Mouse (Mus musculus): ENCODE data around the gene C530008M17Rik. TPM values are rescaled to one million over a fixed set of nuclear protein-coding genes. Genes with fewer than 3 reads are reported as not detected.
A peak's percentile ranks its signal among the peaks of the same experiment; 100 is the strongest.

The C530008M17Rik gene
- polyA plus RNA-seq, 1 experiment from 2014 or later, result 11.1 TPM

GRCm38 (mm10) chr5:76675369-76675768 lies 19.1 kb downstream of the C530008M17Rik start:
- no peak overlapping the region for H3K4me3 ChIP-seq (ENCODE audit: low read length)
- H3K9ac ChIP-seq (ENCODE audit: low read depth, low read length), result no peak overlapping the region
- ATAC-seq, result no peak
- 71% methylated on average over 4 of the region's 4 CpGs for WGBS
- no peak overlapping the region for H3K4me2 ChIP-seq (ENCODE audit: low read depth, low read length)
- no peaks in the 10 kb centered on the region for H3K27me3 ChIP-seq (replicated peaks; ENCODE audit: control insufficient read depth, insufficient read depth, low read length)
- no peak overlapping the region for H3K27ac ChIP-seq (ENCODE audit: low read length)
- H3K4me1 ChIP-seq (ENCODE audit: control insufficient read depth, insufficient read depth, low read length), result no peaks in the 10 kb centered on the region
- no peaks in the 10 kb centered on the region for H3K9me3 ChIP-seq (ENCODE audit: control insufficient read depth, low read length)
- no peaks in the 10 kb centered on the region for H3K36me3 ChIP-seq (ENCODE audit: control insufficient read depth, insufficient read depth, low read length)

GRCm38 (mm10) chr5:76680959-76681358 lies 24.6 kb downstream of the C530008M17Rik start:
- H3K36me3 ChIP-seq (ENCODE audit: control insufficient read depth, insufficient read depth, low read length), result no peaks in the 10 kb centered on the region
- 0 out of 2 replicates have a peak, but pooled peaks cover 2% of the 10 kb centered on the region for H3K4me1 ChIP-seq (ENCODE audit: control insufficient read depth, insufficient read depth, low read length)
- H3K27ac ChIP-seq (ENCODE audit: low read length), result no peak overlapping the region
- no peaks in the 10 kb centered on the region for H3K27me3 ChIP-seq (replicated peaks; ENCODE audit: control insufficient read depth, insufficient read depth, low read length)
- H3K4me2 ChIP-seq (ENCODE audit: low read depth, low read length), result no peak overlapping the region
- 70% methylated on average over 2 of the region's 3 CpGs for WGBS
- ATAC-seq, result no peak
- H3K4me3 ChIP-seq (ENCODE audit: low read length), result no peak overlapping the region
- H3K9ac ChIP-seq (ENCODE audit: low read depth, low read length), result no peak overlapping the region
- H3K9me3 ChIP-seq (ENCODE audit: control insufficient read depth, low read length), result no peaks in the 10 kb centered on the region

DNA sequence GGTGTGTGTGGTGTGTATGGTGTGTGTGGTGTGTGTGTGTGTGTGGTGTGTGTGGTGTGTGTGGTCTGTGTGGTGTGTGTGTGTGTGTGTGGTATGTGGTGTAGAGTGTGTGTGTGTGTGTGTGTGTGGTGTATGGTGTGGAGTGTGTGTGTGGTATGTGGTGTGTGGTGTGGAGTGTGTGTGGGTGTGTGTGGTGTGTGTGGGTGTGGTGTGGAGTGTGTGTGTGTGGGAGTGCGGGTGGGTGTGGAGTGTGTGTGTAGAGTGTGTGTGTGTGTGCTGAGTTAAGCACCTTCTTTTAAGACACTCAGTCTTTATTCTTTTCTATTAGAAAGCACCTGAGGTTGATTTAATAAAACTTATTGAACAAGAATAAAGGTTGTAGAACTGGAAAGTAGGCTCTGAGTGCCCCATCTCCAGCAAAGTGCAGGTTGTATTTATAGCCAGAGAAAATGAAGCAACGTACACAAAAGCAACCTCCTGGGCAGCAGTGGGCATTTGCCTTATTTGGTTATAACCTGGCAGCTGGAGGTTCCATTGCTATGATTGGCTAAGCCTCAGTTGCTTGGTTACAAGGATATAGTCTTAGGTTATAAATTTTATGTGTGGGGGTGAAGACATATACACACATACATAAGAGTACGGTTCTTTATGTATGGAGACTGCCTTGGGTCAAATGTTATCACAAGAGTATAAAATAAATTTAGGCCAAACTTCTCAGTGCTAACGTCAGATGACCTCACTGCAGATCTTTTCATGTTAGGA lies 25.8 kb downstream of the C530008M17Rik start:
- Histone ChIP-seq H3K36me3 (ENCODE audit: control insufficient read depth, insufficient read depth, low read length) (no peaks in the 10 kb centered on the region), H3K4me1 (ENCODE audit: control insufficient read depth, insufficient read depth, low read length) (0 out of 2 replicates have a peak, but pooled peaks cover 7% of the 10 kb centered on the region), H3K9ac (ENCODE audit: low read depth, low read length) (no peak overlapping the region), H3K9me3 (ENCODE audit: control insufficient read depth, low read length) (no peaks in the 10 kb centered on the region), H3K4me3 (ENCODE audit: low read length) (no peak overlapping the region), H3K27me3 (replicated peaks; ENCODE audit: control insufficient read depth, insufficient read depth, low read length) (no peaks in the 10 kb centered on the region), H3K4me2 (ENCODE audit: low read depth, low read length) (no peak overlapping the region), H3K27ac (ENCODE audit: low read length) (no peak overlapping the region)
- ATAC-seq, result no peak
- 45% methylated on average over 4 of the region's 4 CpGs for whole genome bisulfite sequencing

DNA sequence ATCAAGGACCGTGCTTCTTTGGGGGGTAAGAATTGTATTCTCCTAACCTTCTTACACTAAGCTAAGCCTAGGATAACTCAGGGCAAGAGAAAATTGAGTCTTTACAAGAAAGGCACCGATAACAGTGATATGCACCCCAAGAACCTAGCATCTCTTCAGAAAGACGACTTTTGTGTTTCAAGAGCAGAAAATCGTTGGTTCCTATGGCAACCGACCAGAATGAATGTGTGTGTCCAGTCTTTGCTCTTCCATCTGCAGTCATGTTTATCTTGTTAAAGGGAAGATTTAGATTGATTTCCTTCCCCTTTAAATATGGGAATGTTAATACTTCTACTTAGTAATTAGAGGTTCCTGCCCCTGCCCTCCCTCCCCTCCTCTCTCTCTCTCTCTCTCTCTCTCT lies 27.1 kb downstream of the C530008M17Rik start:
- H3K36me3 ChIP-seq (ENCODE audit: control insufficient read depth, insufficient read depth, low read length), result no peaks in the 10 kb centered on the region
- no peaks in the 10 kb centered on the region for H3K9me3 ChIP-seq (ENCODE audit: control insufficient read depth, low read length)
- no peak overlapping the region for H3K9ac ChIP-seq (ENCODE audit: low read depth, low read length)
- H3K4me1 ChIP-seq (ENCODE audit: control insufficient read depth, insufficient read depth, low read length), result 0 out of 2 replicates have a peak, but pooled peaks cover 7% of the 10 kb centered on the region
- H3K27me3 ChIP-seq (replicated peaks; ENCODE audit: control insufficient read depth, insufficient read depth, low read length), result no peaks in the 10 kb centered on the region
- no peak overlapping the region for H3K4me3 ChIP-seq (ENCODE audit: low read length)
- H3K4me2 ChIP-seq (ENCODE audit: low read depth, low read length), result no peak overlapping the region
- no peak overlapping the region for H3K27ac ChIP-seq (ENCODE audit: low read length)
- WGBS, result 55% methylated on average over 5 of the region's 5 CpGs
- no peak for ATAC-seq

GRCm38 (mm10) chr5:76684658-76685605 lies 28.6 kb downstream of the C530008M17Rik start:
- peak; percentile 65 for ATAC-seq
- no peaks in the 10 kb centered on the region for H3K36me3 ChIP-seq (ENCODE audit: control insufficient read depth, insufficient read depth, low read length)
- WGBS, result 71% methylated on average over 15 of the region's 15 CpGs

DNA sequence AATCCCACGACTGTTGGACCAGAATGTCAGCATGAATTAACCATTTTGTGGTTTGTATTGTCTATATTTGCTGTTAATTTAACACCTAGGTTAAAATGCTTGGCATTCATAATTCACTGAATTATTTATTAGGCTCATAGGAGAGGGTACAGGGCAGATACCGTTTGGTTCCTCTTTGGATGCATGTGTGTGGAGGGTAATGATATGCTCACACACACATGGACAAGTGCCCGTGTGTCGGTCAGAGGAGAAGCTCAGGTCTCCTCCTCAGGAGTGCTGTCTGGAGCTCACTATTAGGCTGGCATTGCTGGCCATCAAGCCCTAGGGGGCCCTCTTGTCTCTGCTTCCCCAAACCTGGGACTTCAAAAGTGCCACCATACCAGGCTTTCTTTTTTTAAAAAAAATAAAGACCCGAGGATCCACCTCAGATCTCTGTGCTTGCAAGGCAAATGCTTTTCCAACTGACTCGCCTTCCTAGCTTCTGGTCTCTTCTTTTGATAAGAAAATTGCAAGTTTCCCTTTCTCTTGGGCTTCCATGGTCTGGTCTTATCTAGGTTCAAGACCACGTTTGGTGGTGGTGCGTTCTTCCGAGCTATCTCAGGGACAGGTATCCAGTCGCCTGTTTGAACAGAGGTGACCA lies 31.8 kb downstream of the C530008M17Rik start:
- WGBS, result 90% methylated on average over 10 of the region's 10 CpGs
- no peak overlapping the region for H3K4me3 ChIP-seq (ENCODE audit: low read length)
- no peak overlapping the region for H3K27ac ChIP-seq (ENCODE audit: low read length)
- H3K36me3 ChIP-seq (ENCODE audit: control insufficient read depth, insufficient read depth, low read length), result no peaks in the 10 kb centered on the region
- 0 out of 2 replicates have a peak, but pooled peaks cover 7% of the 10 kb centered on the region for H3K4me1 ChIP-seq (ENCODE audit: control insufficient read depth, insufficient read depth, low read length)
- no peaks in the 10 kb centered on the region for H3K27me3 ChIP-seq (replicated peaks; ENCODE audit: control insufficient read depth, insufficient read depth, low read length)
- no peak overlapping the region for H3K9ac ChIP-seq (ENCODE audit: low read depth, low read length)
- no peak for ATAC-seq
- H3K4me2 ChIP-seq (ENCODE audit: low read depth, low read length), result no peak overlapping the region
- no peaks in the 10 kb centered on the region for H3K9me3 ChIP-seq (ENCODE audit: control insufficient read depth, low read length)

More at GRCm38 (mm10) chr5:76684658-76685605, 28.6 kb downstream of the C530008M17Rik start:
- peak overlapping the region; percentile 26; the same call in 1 of the 2 replicates for H3K27ac ChIP-seq (ENCODE audit: low read length)
- H3K9ac ChIP-seq (ENCODE audit: low read depth, low read length), result no peak overlapping the region
- 0 out of 2 replicates have a peak, but pooled peaks cover 7% of the 10 kb centered on the region for H3K4me1 ChIP-seq (ENCODE audit: control insufficient read depth, insufficient read depth, low read length)
- H3K4me2 ChIP-seq (ENCODE audit: low read depth, low read length), result no peak overlapping the region
- no peaks in the 10 kb centered on the region for H3K9me3 ChIP-seq (ENCODE audit: control insufficient read depth, low read length)
- H3K27me3 ChIP-seq (replicated peaks; ENCODE audit: control insufficient read depth, insufficient read depth, low read length), result no peaks in the 10 kb centered on the region
- H3K4me3 ChIP-seq (ENCODE audit: low read length), result no peak overlapping the region

- Histone ChIP-seq H3K4me2 (ENCODE audit: low read depth, low read length) (no peak overlapping the region), H3K4me1 (ENCODE audit: control insufficient read depth, insufficient read depth, low read length) (0 out of 2 replicates have a peak, but pooled peaks cover 7% of the 10 kb centered on the region), H3K9me3 (ENCODE audit: control insufficient read depth, low read length) (no peaks in the 10 kb centered on the region), H3K4me3 (ENCODE audit: low read length) (no peak overlapping the region), H3K27me3 (replicated peaks; ENCODE audit: control insufficient read depth, insufficient read depth, low read length) (no peaks in the 10 kb centered on the region), H3K27ac (ENCODE audit: low read length) (no peak overlapping the region), H3K9ac (ENCODE audit: low read depth, low read length) (no peak overlapping the region), H3K36me3 (ENCODE audit: control insufficient read depth, insufficient read depth, low read length) (no peaks in the 10 kb centered on the region)
- WGBS, result 82% methylated on average over 6 of the region's 6 CpGs
- ATAC-seq, result no peak
Observed at GRCm38 (mm10) chr5:76688643-76689042, 32.3 kb downstream of the C530008M17Rik start.

DNA sequence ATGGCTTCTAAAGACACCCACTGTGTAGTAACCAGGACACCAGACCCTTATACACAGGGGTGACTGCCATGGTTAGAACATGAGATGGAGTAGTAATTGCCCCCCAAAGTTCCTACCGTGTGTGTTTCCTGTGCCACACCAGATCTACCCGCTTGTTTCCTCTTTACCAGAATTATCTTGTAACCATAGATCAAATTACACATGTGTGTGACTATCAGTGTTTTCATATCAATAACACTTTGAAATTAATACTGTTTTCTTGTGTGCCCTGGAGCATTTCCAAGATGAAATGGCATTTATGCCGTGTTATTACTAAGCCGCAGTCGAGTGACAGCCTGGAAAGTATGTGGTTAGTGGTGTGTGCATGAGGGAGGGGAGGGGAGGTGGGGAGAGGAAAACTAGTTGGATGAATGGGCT lies 33.9 kb downstream of the C530008M17Rik start:
- no peaks in the 10 kb centered on the region for H3K36me3 ChIP-seq (ENCODE audit: control insufficient read depth, insufficient read depth, low read length)
- H3K27me3 ChIP-seq (replicated peaks; ENCODE audit: control insufficient read depth, insufficient read depth, low read length), result no peaks in the 10 kb centered on the region
- no peak overlapping the region for H3K4me3 ChIP-seq (ENCODE audit: low read length)
- no peaks in the 10 kb centered on the region for H3K9me3 ChIP-seq (ENCODE audit: control insufficient read depth, low read length)
- 73% methylated on average over 5 of the region's 5 CpGs for WGBS
- no peak overlapping the region for H3K27ac ChIP-seq (ENCODE audit: low read length)
- no peak overlapping the region for H3K9ac ChIP-seq (ENCODE audit: low read depth, low read length)
- no peak for ATAC-seq
- 0 out of 2 replicates have a peak, but pooled peaks cover 5% of the 10 kb centered on the region for H3K4me1 ChIP-seq (ENCODE audit: control insufficient read depth, insufficient read depth, low read length)
- no peak overlapping the region for H3K4me2 ChIP-seq (ENCODE audit: low read depth, low read length)

DNA sequence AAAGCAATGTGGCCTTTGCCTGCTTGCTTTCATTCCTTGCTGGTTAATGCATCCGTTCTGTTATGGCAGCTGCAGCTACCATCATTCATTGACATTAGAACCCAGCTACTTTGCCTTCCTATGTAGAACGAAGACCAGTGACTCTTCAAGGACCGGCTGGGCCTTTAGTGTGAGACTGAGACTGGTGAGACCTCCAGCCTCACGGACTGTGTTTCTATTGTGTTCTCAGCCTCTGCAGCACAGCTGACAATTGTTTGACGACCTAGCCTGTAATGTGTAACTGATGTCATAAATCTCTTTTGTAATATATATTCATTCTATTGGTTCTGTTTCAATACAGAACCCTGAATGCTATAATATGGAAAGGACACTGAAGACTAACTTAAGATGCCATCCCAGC lies 34.9 kb downstream of the C530008M17Rik start:
- Histone ChIP-seq H3K27ac (ENCODE audit: low read length) (no peak overlapping the region), H3K4me3 (ENCODE audit: low read length) (no peak overlapping the region), H3K4me1 (ENCODE audit: control insufficient read depth, insufficient read depth, low read length) (0 out of 2 replicates have a peak, but pooled peaks cover 5% of the 10 kb centered on the region), H3K9me3 (ENCODE audit: control insufficient read depth, low read length) (no peaks in the 10 kb centered on the region), H3K9ac (ENCODE audit: low read depth, low read length) (no peak overlapping the region), H3K4me2 (ENCODE audit: low read depth, low read length) (no peak overlapping the region), H3K36me3 (ENCODE audit: control insufficient read depth, insufficient read depth, low read length) (no peaks in the 10 kb centered on the region), H3K27me3 (replicated peaks; ENCODE audit: control insufficient read depth, insufficient read depth, low read length) (no peaks in the 10 kb centered on the region)
- no peak for ATAC-seq
- WGBS, result 83% methylated on average over 5 of the region's 5 CpGs

Data from intestine, embryonic 16.5 days (tissue).